Mouse (Mus musculus) neural tube, embryonic 11.5 days (tissue): ENCODE measurements around the gene Gm28035. TPM values are rescaled to one million over a fixed set of nuclear protein-coding genes. Genes with fewer than 3 reads are reported as not detected.

Source experiments
- ATAC-seq: fragments of 200-750 bp; cut with Nextera tagmentation; 2 replicates; pipeline ENCODE4 v1.8.0; 2017; ENCODE audit warnings: moderate number of reproducible peaks, mild to moderate bottlenecking, moderate TSS enrichment, moderate library complexity; ENCODE audit not compliant: insufficient read depth, low FRiP score, low TSS enrichment
- DNase-seq: peaks from one replicate; pipeline ENCODE4 v3.0.0-alpha.2; 2015; ENCODE audit warnings: low spot score
- H3K27ac ChIP-seq: fragments of 300-500 bp; sonication (generic); 2 replicates; pipeline ENCODE4 v1.5.1; 2014; ENCODE audit warnings: low read depth, mild to moderate bottlenecking, low read length
- H3K27me3 ChIP-seq: fragments of 300-500 bp; sonication (generic); 2 replicates; pipeline ENCODE4 v1.6.1; 2014; ENCODE audit warnings: mild to moderate bottlenecking, low read length, mixed read lengths; ENCODE audit not compliant: control insufficient read depth, insufficient read depth
- H3K36me3 ChIP-seq: fragments of 300-500 bp; sonication (generic); 2 replicates; pipeline ENCODE4 v1.6.1; 2014; ENCODE audit warnings: mild to moderate bottlenecking, low read length, moderate library complexity, mixed read lengths; ENCODE audit not compliant: control insufficient read depth, insufficient read depth
- H3K4me1 ChIP-seq: fragments of 300-500 bp; sonication (generic); 2 replicates; pipeline ENCODE4 v1.6.1; 2014; ENCODE audit warnings: low read length, mixed read lengths; ENCODE audit not compliant: control insufficient read depth, insufficient read depth
- H3K4me2 ChIP-seq: fragments of 300-500 bp; sonication (generic); 2 replicates; pipeline ENCODE4 v1.6.1; 2014; ENCODE audit warnings: low read depth, mild to moderate bottlenecking, moderate library complexity
- H3K4me3 ChIP-seq: fragments of 300-500 bp; sonication (generic); 2 replicates; pipeline ENCODE4 v1.5.1; 2014; ENCODE audit warnings: low read depth, low read length
- H3K9ac ChIP-seq: fragments of 300-500 bp; sonication (generic); 2 replicates; pipeline ENCODE4 v1.6.1; 2014; ENCODE audit warnings: mild to moderate bottlenecking, low read length
- H3K9me3 ChIP-seq: fragments of 300-500 bp; sonication (generic); 2 replicates; pipeline ENCODE4 v1.6.1; 2016; ENCODE audit warnings: low read length; ENCODE audit not compliant: control insufficient read depth
- WGBS: fragments of 180-500 bp; shearing (Covaris S2); extraction: QIAGEN DNeasy Blood & Tissue Kit; methylation state at CpG from one replicate; pipeline ENCODE4 v1.1.7; 2014; 5-methylcytosine and 5-hydroxymethylcytosine counted together
- polyA plus RNA-seq: library from polyadenylated mRNA; unstranded; fragments of >200 nt; fragmentation: Nextera tagmentation; extraction: Ambion mirVana; gene quantifications from 2 replicates; pipeline ENCODE4 v1.2.1, GENCODE M21; 2014

Gene Gm28035
- polyA plus RNA-seq, 1 experiment from 2014 or later: 0.17 TPM

DNA sequence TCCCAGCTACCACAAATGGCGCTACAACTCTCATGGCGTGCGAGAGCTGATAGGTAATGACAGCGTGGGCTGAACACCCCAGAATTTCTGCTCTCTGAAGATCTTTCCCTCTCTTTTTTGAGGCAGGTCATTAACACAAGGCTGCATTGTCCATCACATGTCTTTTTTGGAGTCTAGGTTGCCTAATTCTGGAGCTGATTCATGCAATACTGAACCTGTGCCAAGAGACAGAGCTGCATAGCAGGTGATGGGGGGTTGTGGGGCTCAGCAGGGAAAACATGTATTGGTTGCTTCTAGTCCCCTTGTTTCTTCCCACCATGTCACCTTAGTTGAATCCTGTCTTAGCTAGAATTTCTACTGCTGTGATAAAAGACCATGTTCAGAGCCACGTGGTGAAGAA, 84.9 kb downstream of the Gm28035 start:
- 94% methylated on average over 5 of the region's 5 CpGs for WGBS
- no peak overlapping the region for H3K9ac ChIP-seq
- H3K36me3 ChIP-seq: peaks cover 43% of the 10 kb centered on the region
- H3K4me1 ChIP-seq: no peaks in the 10 kb centered on the region
- H3K27ac ChIP-seq: no peak overlapping the region
- H3K9me3 ChIP-seq: no peaks in the 10 kb centered on the region
- no peaks in the 10 kb centered on the region for H3K27me3 ChIP-seq
- no peak overlapping the region for H3K4me3 ChIP-seq
- H3K4me2 ChIP-seq: no peak overlapping the region
- DNase-seq (no peak), ATAC-seq (no peak)

DNA sequence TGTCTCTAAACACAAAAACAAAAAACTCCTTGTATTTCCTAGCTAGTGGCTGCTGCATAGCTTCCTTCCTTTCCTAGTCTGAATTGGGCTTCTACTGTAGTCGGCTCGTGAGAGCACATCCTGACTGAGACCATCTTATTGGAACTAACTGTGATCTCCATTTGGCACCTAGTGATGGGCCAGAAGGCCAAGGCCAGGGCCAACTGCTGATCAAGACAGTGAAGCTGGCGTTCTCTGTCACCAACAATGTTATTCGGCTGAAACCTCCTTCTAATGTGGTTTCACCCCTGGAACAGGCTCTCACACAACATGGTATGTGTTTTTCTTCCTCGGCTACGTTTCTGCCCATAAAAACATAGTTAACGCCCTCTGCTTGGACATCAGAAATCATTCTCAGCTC, 86.9 kb downstream of the Gm28035 start:
- no peak overlapping the region for H3K4me2 ChIP-seq
- ATAC-seq: no peak
- H3K36me3 ChIP-seq: peaks cover 36% of the 10 kb centered on the region

DNA sequence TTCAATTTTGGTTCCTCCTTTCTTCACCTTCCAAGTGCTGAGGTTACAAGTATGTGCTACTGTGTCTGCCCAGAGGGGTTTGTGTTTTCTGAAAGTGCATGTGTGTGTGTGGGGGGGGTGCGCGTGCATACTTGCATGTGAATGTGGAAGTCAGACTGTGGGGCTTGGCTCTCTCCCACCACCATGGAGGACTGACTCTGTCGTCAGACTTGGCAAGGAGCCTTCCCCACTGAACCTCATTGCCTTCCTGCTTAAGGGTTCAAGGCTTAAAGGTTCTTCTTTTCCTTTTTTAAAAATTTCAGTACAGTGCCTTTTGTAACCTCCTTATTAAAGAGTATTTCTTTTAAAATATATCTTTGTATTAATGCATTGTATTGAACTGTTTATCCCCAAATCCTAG, 88.4 kb downstream of the Gm28035 start:
- H3K4me2 ChIP-seq: no peak overlapping the region
- ATAC-seq: no peak
- WGBS: 94% methylated on average over 3 of the region's 3 CpGs
- no peak for DNase-seq
- H3K9ac ChIP-seq: no peak overlapping the region
- H3K9me3 ChIP-seq: no peaks in the 10 kb centered on the region
- H3K4me3 ChIP-seq: no peak overlapping the region
- no peaks in the 10 kb centered on the region for H3K4me1 ChIP-seq
- H3K27me3 ChIP-seq: no peaks in the 10 kb centered on the region
- no peak overlapping the region for H3K27ac ChIP-seq
- H3K36me3 ChIP-seq: peaks cover 34% of the 10 kb centered on the region

More for the DNA sequence above, 86.9 kb downstream of the Gm28035 start:
- Histone ChIP-seq H3K9me3 (no peaks in the 10 kb centered on the region), H3K27ac (no peak overlapping the region), H3K4me3 (no peak overlapping the region), H3K9ac (no peak overlapping the region), H3K27me3 (no peaks in the 10 kb centered on the region), H3K4me1 (no peaks in the 10 kb centered on the region)
- 93% methylated on average over 7 of the region's 7 CpGs for WGBS
- DNase-seq: no peak

Other genes starting within 250 kb of the Gm28035 start
- gene Wdr34, start 191.7 kb upstream of the Gm28035 start, polyA plus RNA-seq: 29.3 and 30.6 TPM in 2 replicates
- gene Set, start 183.2 kb upstream of the Gm28035 start, polyA plus RNA-seq: 647 and 654 TPM in 2 replicates
- gene Pkn3, start 162.9 kb upstream of the Gm28035 start, polyA plus RNA-seq: 6.7 and 7.0 TPM in 2 replicates
- 28.3 and 31.1 TPM in 2 replicates for gene Zdhhc12, start 146.9 kb upstream of the Gm28035 start, polyA plus RNA-seq
- 5.4 and 5.9 TPM in 2 replicates for gene Zer1, start 116.0 kb upstream of the Gm28035 start, polyA plus RNA-seq
- 12.4 and 15.3 TPM in 2 replicates for gene Tbc1d13, start 106.8 kb upstream of the Gm28035 start, polyA plus RNA-seq
- 14.6 and 15.2 TPM in 2 replicates for gene Endog, start 69.1 kb upstream of the Gm28035 start, polyA plus RNA-seq
- 70.8 and 75.2 TPM in 2 replicates for gene Spout1, start 62.1 kb upstream of the Gm28035 start, polyA plus RNA-seq
- gene Kyat1, start 34.7 kb upstream of the Gm28035 start, polyA plus RNA-seq: 10.5 and 12.0 TPM in 2 replicates
- gene Lrrc8a, start 2.9 kb upstream of the Gm28035 start, polyA plus RNA-seq: 46.6 and 49.7 TPM in 2 replicates
- gene Phyhd1, start 25.6 kb downstream of the Gm28035 start, polyA plus RNA-seq: 2.3 and 2.5 TPM in 2 replicates
- gene Gm28038, start 40.5 kb downstream of the Gm28035 start, polyA plus RNA-seq: not detected in 2 replicates
- 23.9 and 27.9 TPM in 2 replicates for gene Dolk, start 45.8 kb downstream of the Gm28035 start, polyA plus RNA-seq
- 57.3 and 60.0 TPM in 2 replicates for gene Nup188, start 45.8 kb downstream of the Gm28035 start, polyA plus RNA-seq
- gene Sh3glb2, start 118.8 kb downstream of the Gm28035 start, polyA plus RNA-seq: 58.2 and 61.6 TPM in 2 replicates
- 23.2 and 27.5 TPM in 2 replicates for gene Miga2, start 123.7 kb downstream of the Gm28035 start, polyA plus RNA-seq
- gene Dolpp1, start 151.7 kb downstream of the Gm28035 start, polyA plus RNA-seq: 48.6 and 51.1 TPM in 2 replicates
- 27.4 and 29.1 TPM in 2 replicates for gene Crat, start 175.2 kb downstream of the Gm28035 start, polyA plus RNA-seq
- 63.2 and 64.2 TPM in 2 replicates for gene Ptpa, start 175.5 kb downstream of the Gm28035 start, polyA plus RNA-seq
- 10.5 and 11.9 TPM in 2 replicates for gene Ier5l, start 233.7 kb downstream of the Gm28035 start, polyA plus RNA-seq